In the genomic region with DNA sequence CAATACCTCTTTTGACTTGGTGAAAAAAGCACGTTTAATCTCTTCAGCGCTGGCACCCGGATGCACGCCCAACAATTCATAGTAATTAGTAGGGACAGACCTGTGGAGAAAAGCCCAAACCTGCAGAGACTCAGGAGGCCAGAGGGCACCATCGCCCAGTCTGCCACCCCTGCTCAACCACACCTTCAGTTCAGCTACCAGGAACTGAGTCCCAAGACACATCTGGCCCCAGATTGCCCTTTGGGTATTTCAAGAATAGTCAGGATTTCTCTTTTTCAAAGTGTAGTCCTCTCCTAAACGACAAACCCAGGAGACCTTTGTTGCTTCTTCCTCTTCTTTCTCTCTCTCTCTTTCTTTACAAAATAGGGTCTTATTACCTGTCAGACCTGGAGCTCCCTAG, we compare ENCODE assay signal across 14 mouse cellular contexts.
DNase-seq lines count a peak whose midpoint lies in the region; ATAC-seq lines count a peak whose summit lies in the region.
"Had no signal": no experiment of that assay in that cellular context is flagged by ENCODE, and none has a peak within 500 bp of the region (broad histone marks: within the 10 kb centered on the region; RNA-seq: fewer than 3 reads in every experiment).

No protein-coding gene starts in this region.

- no peak for ATAC-seq in cerebellum, adult (ENCODE audit: insufficient number of reproducible peaks, low FRiP score, low TSS enrichment)
- ATAC-seq: forebrain, embryonic 13.5 days; forebrain, embryonic 16.5 days; hindbrain, embryonic 16.5 days; intestine, embryonic 15.5 days; Patski had no signal

- DNase-seq in cerebellum, adult 11 months = peak; percentile 19
- DNase-seq in cerebellum, postnatal 10 days = no peak
- peak; percentile 16 for DNase-seq in cerebellum, adult 8-10 months
- DNase-seq in kidney, adult 9 months = peak; percentile 7
- no peak for DNase-seq in kidney, adult 18-20 months
- DNase-seq: B cell, adult 2 months; gastrocnemius, postnatal 10 days; gastrocnemius, postnatal 36 days had no signal

Comparison
In these comparisons a context has a peak if more than half of its experiments do, and no peak if none do; other contexts are left out.
1. DNase-seq: peak in cerebellum, adult 11 months (single experiment), cerebellum, adult 8-10 months (single experiment) and kidney, adult 9 months (single experiment); none in cerebellum, postnatal 10 days (0 of 2) and kidney, adult 18-20 months (single experiment).